Mouse (Mus musculus) limb, embryonic 15.5 days (tissue): Measurements from ENCODE around the gene Smcr8. TPM values are rescaled to one million over a fixed set of nuclear protein-coding genes. Genes with fewer than 3 reads are reported as not detected.

ENCODE experiments used
- ATAC-seq: fragments of 200-750 bp; cut with Nextera tagmentation; 2 replicates; pipeline ENCODE4 v1.8.0; 2017; ENCODE audit warnings: low read depth, moderate TSS enrichment; ENCODE audit not compliant: insufficient number of reproducible peaks, low FRiP score, low TSS enrichment
- H3K27ac ChIP-seq: fragments of 300-500 bp; sonication (generic); 2 replicates; pipeline ENCODE4 v1.5.1; 2015; ENCODE audit warnings: moderate library complexity, mild to moderate bottlenecking, inconsistent platforms
- H3K27me3 ChIP-seq: fragments of 300-500 bp; sonication (generic); 2 replicates; pipeline ENCODE4 v1.6.1; 2015; ENCODE audit warnings: inconsistent platforms
- H3K36me3 ChIP-seq: fragments of 300-500 bp; sonication (generic); 2 replicates; pipeline ENCODE4 v1.6.1; 2015; ENCODE audit warnings: inconsistent platforms
- H3K4me1 ChIP-seq: fragments of 300-500 bp; sonication (generic); 2 replicates; pipeline ENCODE4 v1.6.1; 2015; ENCODE audit warnings: inconsistent platforms
- H3K4me2 ChIP-seq: fragments of 300-500 bp; sonication (generic); 2 replicates; pipeline ENCODE4 v1.6.1; 2015; ENCODE audit warnings: mild to moderate bottlenecking, inconsistent platforms
- H3K4me3 ChIP-seq: fragments of 300-500 bp; sonication (generic); 2 replicates; pipeline ENCODE4 v1.5.1; 2015; ENCODE audit warnings: mild to moderate bottlenecking, inconsistent platforms
- H3K9ac ChIP-seq: fragments of 300-500 bp; sonication (generic); 2 replicates; pipeline ENCODE4 v1.6.1; 2015; ENCODE audit warnings: inconsistent platforms
- H3K9me3 ChIP-seq: fragments of 300-500 bp; sonication (generic); 2 replicates; pipeline ENCODE4 v1.6.1; 2016; ENCODE audit warnings: inconsistent platforms
- WGBS: fragments of 180-500 bp; shearing (Covaris S2); methylation state at CpG from one replicate; pipeline ENCODE4 v1.1.7; 2015; 5-methylcytosine and 5-hydroxymethylcytosine counted together
- polyA plus RNA-seq: library from polyadenylated mRNA; unstranded; fragments of >200 nt; fragmentation: Nextera tagmentation; extraction: Ambion mirVana; gene quantifications from 2 replicates; pipeline ENCODE4 v1.2.1, GENCODE M21; 2015

The Smcr8 gene
- polyA plus RNA-seq, 1 experiment from 2014 or later, result 5.6 TPM

DNA sequence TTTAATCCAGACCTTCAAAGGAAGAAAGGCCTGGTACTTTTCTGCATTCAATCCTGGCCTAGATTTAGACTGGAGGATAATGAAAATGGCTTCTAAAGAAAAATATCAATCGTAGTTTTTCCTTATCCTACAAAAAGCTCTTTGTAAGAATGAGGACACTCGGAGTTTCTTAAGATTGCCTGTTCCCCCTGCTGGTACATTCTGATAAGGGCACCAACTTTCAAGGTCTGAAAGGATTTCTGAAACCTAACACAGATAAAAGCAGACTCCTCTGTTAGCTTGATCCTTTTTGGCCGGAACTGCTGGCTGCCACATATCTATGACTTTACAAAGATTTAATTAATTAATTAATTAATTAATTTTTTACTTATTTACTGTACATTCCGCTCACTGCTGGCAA is 10.4 kb upstream of the Smcr8 start:
- peaks cover 7% of the 10 kb centered on the region; the same call in 1 of the 2 replicates for H3K36me3 ChIP-seq
- H3K27ac ChIP-seq, result no peak overlapping the region
- no peak for ATAC-seq
- H3K4me3 ChIP-seq, result no peak overlapping the region
- 87% methylated on average over 4 of the region's 4 CpGs for WGBS
- no peaks in the 10 kb centered on the region for H3K9me3 ChIP-seq
- no peak overlapping the region for H3K9ac ChIP-seq
- H3K4me1 ChIP-seq, result no peaks in the 10 kb centered on the region
- H3K4me2 ChIP-seq, result no peak overlapping the region
- H3K27me3 ChIP-seq, result no peaks in the 10 kb centered on the region

DNA sequence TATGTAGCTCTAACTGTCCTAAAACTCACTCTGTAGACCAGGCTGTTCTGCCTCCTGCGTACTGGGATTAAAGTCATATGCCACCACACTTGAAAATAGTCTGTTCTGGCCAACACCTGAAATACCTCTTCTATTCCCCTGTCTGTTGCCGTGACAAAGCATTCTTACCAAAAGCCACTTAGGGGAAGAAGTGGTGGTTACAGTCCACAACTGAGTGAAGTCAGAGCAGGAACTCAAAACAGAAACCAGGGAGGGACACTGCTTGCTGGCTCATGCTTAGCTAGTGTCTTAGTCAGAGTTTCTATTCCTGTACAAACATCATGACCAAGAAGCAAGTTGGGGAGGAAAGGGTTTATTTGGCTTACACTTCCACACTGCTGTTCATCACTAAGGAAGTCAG is 8.0 kb upstream of the Smcr8 start:
- H3K9me3 ChIP-seq, result no peaks in the 10 kb centered on the region
- no peaks in the 10 kb centered on the region; the same call in 1 of the 2 replicates for H3K36me3 ChIP-seq
- H3K9ac ChIP-seq, result no peak overlapping the region
- no peak for ATAC-seq
- H3K4me3 ChIP-seq, result no peak overlapping the region
- no peaks in the 10 kb centered on the region for H3K4me1 ChIP-seq
- WGBS, result 84% methylated on average over 2 of the region's 2 CpGs
- H3K27ac ChIP-seq, result no peak overlapping the region
- no peaks in the 10 kb centered on the region for H3K27me3 ChIP-seq
- H3K4me2 ChIP-seq, result no peak overlapping the region

DNA sequence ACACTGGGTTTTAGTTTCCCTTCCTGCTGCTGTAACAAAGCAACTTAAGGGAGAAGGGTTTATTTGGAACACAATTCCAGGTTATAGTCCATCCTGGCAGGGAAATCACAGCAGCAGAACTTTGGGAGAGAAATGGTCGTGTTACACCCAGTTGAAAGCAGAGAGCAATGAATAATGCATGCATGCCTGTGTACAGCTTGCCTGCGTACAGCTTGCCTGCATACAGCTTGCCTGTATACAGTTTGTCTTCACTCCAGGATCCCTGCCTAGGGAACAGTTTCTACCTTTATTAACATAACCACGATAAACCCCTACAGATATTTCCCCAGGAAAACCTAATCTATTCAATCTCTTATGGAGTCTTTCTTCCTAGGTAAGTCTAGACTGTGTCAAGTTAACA is 6.5 kb upstream of the Smcr8 start:
- H3K9ac ChIP-seq, result no peak overlapping the region
- H3K36me3 ChIP-seq, result no peaks in the 10 kb centered on the region
- ATAC-seq, result no peak
- no peak overlapping the region for H3K27ac ChIP-seq
- WGBS, result 81% methylated on average over 3 of the region's 3 CpGs
- H3K4me3 ChIP-seq, result no peak overlapping the region
- peaks cover 10% of the 10 kb centered on the region for H3K4me1 ChIP-seq
- no peaks in the 10 kb centered on the region for H3K27me3 ChIP-seq
- H3K4me2 ChIP-seq, result no peak overlapping the region
- H3K9me3 ChIP-seq, result no peaks in the 10 kb centered on the region

DNA sequence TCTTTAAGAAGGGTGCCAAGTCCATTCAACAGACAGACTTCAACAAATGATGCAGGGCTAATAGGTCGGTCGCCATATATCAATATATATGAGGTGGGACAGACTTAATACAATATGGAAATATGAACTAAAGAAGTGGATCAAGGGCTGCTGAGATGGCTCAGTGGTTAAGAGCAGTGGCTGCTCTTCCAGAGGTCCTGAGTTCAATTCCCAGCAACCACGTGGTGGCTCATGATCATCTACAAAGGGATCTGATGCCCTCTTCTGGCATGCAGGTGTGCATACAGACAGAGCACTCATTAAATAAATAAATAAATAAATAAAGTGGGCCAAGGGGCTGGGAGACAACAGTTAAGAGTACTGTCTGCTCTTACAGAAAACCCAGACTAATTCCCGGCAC is 5.2 kb upstream of the Smcr8 start:
- peaks cover 17% of the 10 kb centered on the region for H3K4me1 ChIP-seq
- no peak overlapping the region for H3K4me3 ChIP-seq
- no peak overlapping the region for H3K9ac ChIP-seq
- no peak for ATAC-seq
- no peaks in the 10 kb centered on the region for H3K36me3 ChIP-seq
- H3K27ac ChIP-seq, result no peak overlapping the region
- no peak overlapping the region for H3K4me2 ChIP-seq
- 80% methylated on average over 4 of the region's 4 CpGs for WGBS
- H3K9me3 ChIP-seq, result no peaks in the 10 kb centered on the region
- H3K27me3 ChIP-seq, result no peaks in the 10 kb centered on the region

DNA sequence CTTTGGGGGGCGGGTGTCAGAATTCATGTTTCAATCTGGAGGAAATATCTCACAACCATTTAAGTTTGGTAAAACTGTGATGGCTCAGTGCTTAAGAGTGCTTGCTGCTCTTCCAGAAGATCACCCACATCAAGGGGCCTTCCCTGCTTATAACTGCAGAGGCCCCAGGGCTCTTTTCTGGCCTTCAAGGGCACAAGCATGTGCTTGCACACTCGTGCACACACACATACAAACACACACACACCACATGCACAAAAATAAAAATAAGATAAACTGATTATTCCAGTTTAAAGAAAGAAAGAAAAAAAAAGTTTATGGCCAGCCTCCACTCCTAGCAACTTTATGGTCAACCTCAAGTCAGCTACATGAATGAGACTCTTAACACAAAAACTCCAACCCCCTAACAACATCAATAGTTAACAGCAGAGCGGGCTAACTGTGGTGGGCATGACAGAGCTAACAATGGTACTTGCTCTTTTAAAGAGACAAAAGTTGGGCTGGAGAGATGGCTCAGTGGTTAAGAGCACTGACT is 3.1 kb upstream of the Smcr8 start:
- no peak overlapping the region for H3K4me3 ChIP-seq
- H3K36me3 ChIP-seq, result peaks cover 7% of the 10 kb centered on the region
- no peak overlapping the region for H3K9ac ChIP-seq
- no peak for ATAC-seq
- H3K27me3 ChIP-seq, result no peaks in the 10 kb centered on the region
- no peak overlapping the region for H3K27ac ChIP-seq
- WGBS, result 84% methylated on average over 3 of the region's 3 CpGs
- H3K4me2 ChIP-seq, result no peak overlapping the region
- peaks cover 32% of the 10 kb centered on the region for H3K4me1 ChIP-seq
- H3K9me3 ChIP-seq, result no peaks in the 10 kb centered on the region

DNA sequence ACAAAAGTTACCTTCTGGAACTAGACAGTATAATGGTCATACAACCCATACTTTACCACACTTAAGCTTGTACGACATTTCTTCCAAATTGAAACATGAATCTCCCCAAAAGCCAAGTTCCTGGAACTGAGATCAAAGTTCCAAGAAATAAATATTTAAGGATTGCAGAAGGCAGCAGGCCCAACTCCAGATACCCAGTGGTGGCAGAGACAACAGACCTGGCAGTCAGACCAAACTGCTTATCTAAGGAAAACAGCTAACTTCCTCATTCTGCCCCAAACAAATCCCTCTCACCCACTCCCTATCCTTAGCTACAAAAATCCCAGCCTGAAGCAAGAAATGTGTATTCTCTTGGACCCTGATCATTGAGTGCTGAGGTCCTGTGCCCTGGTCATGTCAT is 2.5 kb upstream of the Smcr8 start:
- Histone ChIP-seq H3K27ac (no peak overlapping the region), H3K4me1 (peaks cover 38% of the 10 kb centered on the region), H3K27me3 (no peaks in the 10 kb centered on the region), H3K36me3 (peaks cover 12% of the 10 kb centered on the region), H3K9me3 (no peaks in the 10 kb centered on the region), H3K4me3 (peak overlapping the region; percentile 92; the same call in 1 of the 2 replicates), H3K9ac (no peak overlapping the region), H3K4me2 (no peak overlapping the region; the same call in 1 of the 2 replicates)
- ATAC-seq, result no peak
- WGBS, result 83% methylated on average over 1 of the region's 1 CpGs

DNA sequence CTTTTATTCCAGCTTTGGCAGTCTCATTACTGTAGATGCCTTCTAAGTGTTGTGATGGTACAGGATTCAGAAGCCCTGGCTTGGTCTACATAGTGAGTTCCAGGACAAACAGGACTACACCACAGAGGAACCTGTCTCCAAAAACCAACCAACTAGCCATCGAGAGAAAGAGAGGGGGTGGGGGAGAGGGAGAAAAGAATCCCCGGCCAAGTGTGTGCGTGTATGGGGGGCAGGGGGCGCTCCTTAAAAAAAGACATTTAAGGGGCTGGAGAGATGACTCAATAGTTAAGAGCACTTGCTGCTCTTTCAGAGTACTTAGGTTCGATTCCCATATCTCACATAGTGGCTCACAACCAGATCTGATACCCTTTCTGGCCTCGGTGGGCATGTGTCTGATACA is 1.7 kb upstream of the Smcr8 start:
- Histone ChIP-seq H3K9me3 (no peaks in the 10 kb centered on the region), H3K4me1 (peaks cover 46% of the 10 kb centered on the region)
- no peak for ATAC-seq

DNA sequence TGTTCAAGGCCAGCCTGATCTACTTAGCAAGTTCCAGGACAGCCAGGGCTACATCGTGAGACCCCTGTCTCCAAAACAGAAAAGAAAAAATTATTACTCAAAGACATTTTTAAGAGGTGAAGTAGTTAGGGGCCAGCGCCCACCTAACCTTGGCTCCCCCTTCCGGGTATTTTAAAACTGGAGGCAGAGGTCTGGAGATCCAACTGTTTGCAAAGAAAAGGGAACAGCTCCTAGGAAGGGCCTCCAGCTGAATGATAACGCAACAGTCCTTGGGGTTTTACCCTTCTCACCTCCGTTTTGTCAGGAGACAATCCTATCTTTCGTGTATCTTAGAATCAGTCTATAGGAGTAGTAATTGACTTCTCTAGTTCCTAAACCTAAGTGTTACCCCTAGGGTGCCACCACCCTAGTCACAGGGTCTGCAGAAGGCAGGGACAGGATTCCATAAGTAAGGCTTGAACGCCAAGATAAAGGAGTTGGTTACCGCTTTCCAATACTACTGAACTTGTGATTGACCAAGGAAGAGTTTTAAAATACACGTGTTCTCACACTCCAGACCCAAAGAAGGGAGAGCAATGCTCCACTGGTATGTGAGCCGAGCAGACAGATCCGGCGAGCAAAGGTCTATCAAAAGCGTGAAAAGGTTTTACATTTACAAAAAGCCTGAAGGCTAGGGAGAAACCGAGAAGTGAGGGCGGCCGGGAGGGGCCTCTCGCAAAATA is 1.1 kb upstream of the Smcr8 start:
- no peaks in the 10 kb centered on the region for H3K27me3 ChIP-seq
- peak overlapping the region; percentile 90 for H3K27ac ChIP-seq
- no peaks in the 10 kb centered on the region for H3K9me3 ChIP-seq
- peak overlapping the region; percentile 92 for H3K4me3 ChIP-seq
- WGBS, result 4% methylated on average over 17 of the region's 17 CpGs
- peaks cover 53% of the 10 kb centered on the region for H3K4me1 ChIP-seq
- H3K9ac ChIP-seq, result peak overlapping the region; percentile 78
- H3K4me2 ChIP-seq, result peak overlapping the region; percentile 73
- H3K36me3 ChIP-seq, result peaks cover 22% of the 10 kb centered on the region
- no peak for ATAC-seq

More for the DNA sequence above, 1.7 kb upstream of the Smcr8 start:
- H3K27ac ChIP-seq, result no peak overlapping the region
- WGBS, result 52% methylated on average over 6 of the region's 6 CpGs
- no peaks in the 10 kb centered on the region for H3K27me3 ChIP-seq
- H3K4me3 ChIP-seq, result peak overlapping the region; percentile 92
- peak overlapping the region; percentile 73 for H3K4me2 ChIP-seq
- H3K36me3 ChIP-seq, result peaks cover 19% of the 10 kb centered on the region
- H3K9ac ChIP-seq, result peak overlapping the region; percentile 78; the same call in 1 of the 2 replicates

DNA sequence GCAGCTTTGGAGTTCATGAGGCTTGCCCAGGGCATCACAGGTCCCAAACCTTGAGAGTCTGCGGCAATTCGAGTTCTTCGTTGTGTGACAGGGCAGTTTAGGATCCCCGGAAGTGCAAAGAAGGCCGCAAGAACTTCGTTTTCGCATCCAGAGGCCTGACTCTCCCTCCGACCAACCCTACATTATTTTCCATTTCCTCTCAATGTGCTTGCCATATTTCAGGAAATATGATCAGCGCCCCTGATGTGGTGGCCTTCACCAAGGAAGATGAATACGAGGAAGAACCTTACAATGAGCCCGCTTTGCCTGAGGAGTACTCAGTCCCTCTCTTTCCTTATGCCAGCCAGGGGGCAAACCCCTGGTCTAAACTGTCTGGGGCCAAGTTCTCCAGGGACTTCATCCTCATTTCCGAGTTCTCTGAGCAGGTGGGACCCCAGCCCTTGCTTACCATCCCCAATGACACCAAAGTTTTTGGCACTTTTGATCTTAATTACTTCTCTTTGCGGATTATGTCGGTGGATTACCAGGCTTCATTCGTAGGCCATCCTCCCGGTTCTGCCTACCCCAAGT is 562 bp downstream of the Smcr8 start:
- peak overlapping the region; percentile 90 for H3K27ac ChIP-seq
- H3K36me3 ChIP-seq, result peaks cover 22% of the 10 kb centered on the region
- H3K4me2 ChIP-seq, result peak overlapping the region; percentile 73
- no peaks in the 10 kb centered on the region for H3K27me3 ChIP-seq
- H3K4me1 ChIP-seq, result peaks cover 67% of the 10 kb centered on the region
- H3K9ac ChIP-seq, result peak overlapping the region; percentile 78
- 25% methylated on average over 16 of the region's 16 CpGs for WGBS
- no peak for ATAC-seq
- peak overlapping the region; percentile 92 for H3K4me3 ChIP-seq
- no peaks in the 10 kb centered on the region for H3K9me3 ChIP-seq

DNA sequence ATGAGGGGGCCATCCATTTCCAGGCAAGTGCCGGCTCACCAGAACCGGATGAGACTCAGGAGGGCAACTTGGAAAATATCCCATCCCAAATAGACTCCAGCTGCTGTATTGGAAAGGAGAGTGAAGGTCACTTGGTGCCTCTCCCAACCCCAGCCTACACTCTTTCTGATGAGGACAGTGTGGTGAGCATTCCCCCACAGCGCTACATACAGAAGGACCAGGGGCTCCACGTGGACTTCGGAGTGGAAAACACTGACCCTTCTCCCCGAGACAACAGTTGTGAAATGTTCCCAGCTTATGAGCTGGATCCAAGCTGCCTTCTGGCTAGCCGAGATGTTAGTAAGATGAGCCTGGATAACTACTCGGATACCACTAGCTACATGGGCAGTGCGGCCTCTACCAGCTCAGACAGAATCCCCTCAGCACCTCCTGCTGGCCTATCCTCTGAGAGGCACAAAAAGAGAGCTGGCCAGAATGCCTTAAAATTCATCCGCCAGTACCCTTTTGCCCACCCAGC is 2.4 kb downstream of the Smcr8 start:
- Histone ChIP-seq H3K4me1 (peaks cover 67% of the 10 kb centered on the region), H3K27me3 (no peaks in the 10 kb centered on the region), H3K36me3 (peaks cover 33% of the 10 kb centered on the region), H3K4me2 (peak overlapping the region; percentile 37), H3K4me3 (0 out of 2 replicates have a peak overlapping the region, but pooled peaks have one; percentile 16), H3K9ac (no peak overlapping the region), H3K27ac (no peak overlapping the region), H3K9me3 (no peaks in the 10 kb centered on the region)
- ATAC-seq, result no peak
- WGBS, result 85% methylated on average over 10 of the region's 10 CpGs

DNA sequence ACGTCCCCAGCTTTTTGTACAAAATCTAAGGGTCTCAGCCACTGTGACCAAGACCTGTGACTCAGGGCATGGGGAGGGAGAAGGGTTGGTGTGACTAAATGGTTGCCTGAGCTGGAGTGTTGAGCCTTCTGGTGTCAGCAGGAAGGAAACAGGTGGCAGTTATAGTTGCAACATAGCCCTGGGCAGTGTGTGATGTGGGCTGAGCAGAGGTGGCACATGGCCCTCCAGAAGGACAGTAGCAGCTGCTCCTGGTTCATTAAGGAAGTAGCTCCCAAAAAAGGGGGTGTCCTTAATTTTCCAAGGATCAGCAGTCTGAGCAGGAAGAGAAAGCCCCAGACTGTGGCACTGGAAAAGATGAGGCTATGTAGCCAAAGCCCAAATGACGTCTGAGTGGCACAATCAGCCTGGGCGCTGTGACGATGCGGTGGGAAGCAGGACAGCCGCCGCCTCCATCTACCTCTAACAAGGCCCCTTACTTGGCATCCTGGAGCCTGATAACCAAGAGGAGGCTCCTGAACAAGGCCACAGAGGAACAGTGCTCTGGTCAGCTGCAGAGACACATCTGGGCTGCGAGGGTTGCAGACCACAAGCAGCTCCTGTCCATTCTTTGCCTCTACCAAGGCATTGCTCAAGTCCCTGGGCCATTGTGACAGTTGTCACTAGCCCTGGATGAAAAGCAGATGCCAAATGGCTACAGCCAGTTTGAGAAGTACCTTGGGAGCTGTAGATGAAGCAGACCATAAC is 7.0 kb downstream of the Smcr8 start:
- Histone ChIP-seq H3K27me3 (no peaks in the 10 kb centered on the region), H3K4me2 (no peak overlapping the region), H3K4me1 (peaks cover 33% of the 10 kb centered on the region), H3K9ac (no peak overlapping the region), H3K9me3 (no peaks in the 10 kb centered on the region), H3K27ac (no peak overlapping the region), H3K4me3 (no peak overlapping the region), H3K36me3 (peaks cover 69% of the 10 kb centered on the region)
- 87% methylated on average over 8 of the region's 8 CpGs for WGBS
- 0 out of 2 replicates have a peak, but pooled peaks have one; percentile 14 for ATAC-seq
